Mouse (Mus musculus) midbrain, embryonic 15.5 days (tissue): Measurements from ENCODE around the gene Nme1. TPM values are rescaled to one million over a fixed set of nuclear protein-coding genes. Genes with fewer than 3 reads are reported as not detected.

Experiments
- ATAC-seq: fragments of 200-750 bp; cut with Nextera tagmentation; replicated peaks from 2 replicates; pipeline ENCODE4 v1.8.0; 2017; ENCODE audit warnings: moderate TSS enrichment
- H3K27ac ChIP-seq: fragments of 300-500 bp; sonication (generic); 2 replicates; pipeline ENCODE4 v1.5.1; 2015; ENCODE audit warnings: mild to moderate bottlenecking, inconsistent platforms
- H3K27me3 ChIP-seq: fragments of 300-500 bp; sonication (generic); replicated peaks from 2 replicates; pipeline ENCODE4 v1.6.1; 2015; ENCODE audit warnings: inconsistent platforms
- H3K36me3 ChIP-seq: fragments of 300-500 bp; sonication (generic); replicated peaks from 2 replicates; pipeline ENCODE4 v1.6.1; 2015; ENCODE audit warnings: inconsistent platforms
- H3K4me1 ChIP-seq: fragments of 300-500 bp; sonication (generic); 2 replicates; pipeline ENCODE4 v1.6.1; 2015; ENCODE audit warnings: inconsistent platforms
- H3K4me2 ChIP-seq: fragments of 300-500 bp; sonication (generic); 2 replicates; pipeline ENCODE4 v1.6.1; 2015; ENCODE audit warnings: inconsistent platforms, mild to moderate bottlenecking, moderate library complexity
- H3K4me3 ChIP-seq: fragments of 300-500 bp; sonication (generic); 2 replicates; pipeline ENCODE4 v1.5.1; 2015; ENCODE audit warnings: mild to moderate bottlenecking, inconsistent platforms
- H3K9ac ChIP-seq: fragments of 300-500 bp; sonication (generic); 2 replicates; pipeline ENCODE4 v1.6.1; 2015; ENCODE audit warnings: mild to moderate bottlenecking, inconsistent platforms
- H3K9me3 ChIP-seq: fragments of 300-500 bp; sonication (generic); 2 replicates; pipeline ENCODE4 v1.6.1; 2016; ENCODE audit warnings: inconsistent platforms
- WGBS: fragments of 180-500 bp; shearing (Covaris S2); methylation state at CpG from one replicate; pipeline ENCODE4 v1.1.7; 2015; ENCODE audit warnings: mixed read lengths; 5-methylcytosine and 5-hydroxymethylcytosine counted together
- polyA plus RNA-seq: library from polyadenylated mRNA; unstranded; fragments of >200 nt; fragmentation: Nextera tagmentation; extraction: Ambion mirVana; gene quantifications from 2 replicates; pipeline ENCODE4 v1.2.1, GENCODE M21; 2015

Nme1 gene
- polyA plus RNA-seq, 1 experiment from 2014 or later = 473 TPM

DNA sequence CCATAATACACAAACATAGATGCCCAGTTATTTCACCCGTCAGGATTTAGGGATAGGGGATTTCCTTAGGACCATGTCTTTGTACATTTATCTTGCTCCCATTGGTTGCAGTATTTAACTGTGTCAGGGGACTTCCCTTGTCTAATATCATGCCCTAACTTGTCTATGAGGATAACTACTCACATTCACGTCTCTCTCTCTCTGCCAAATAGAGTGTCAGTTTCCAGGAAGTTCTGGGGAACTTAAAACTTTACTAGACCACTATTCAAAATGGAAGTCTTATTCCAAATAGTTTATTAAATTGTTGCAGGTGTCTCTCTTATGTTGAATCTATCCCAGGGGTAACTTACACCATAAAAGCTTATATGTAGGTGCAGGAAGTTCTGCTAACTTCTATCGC, 56.7 kb downstream of the Nme1 start:
- no peak for ATAC-seq

DNA sequence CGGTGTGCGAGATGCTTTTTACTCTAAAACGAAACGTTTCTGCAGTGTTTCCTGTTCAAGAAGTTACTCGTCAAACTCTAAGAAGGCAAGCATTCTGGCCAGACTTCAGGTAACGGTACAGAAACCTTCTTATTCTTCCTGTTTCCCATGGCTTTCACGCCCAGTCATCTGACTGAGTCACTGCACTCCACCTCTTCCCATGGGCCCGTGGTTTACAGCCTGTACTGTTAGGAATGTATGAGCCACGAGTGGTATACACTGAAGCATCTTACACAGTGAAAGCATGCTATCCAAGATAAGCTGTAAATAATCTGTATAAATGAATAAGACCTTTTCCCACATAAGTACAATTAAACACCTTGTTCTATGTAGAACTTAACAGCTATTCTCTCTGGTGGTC, 59.5 kb downstream of the Nme1 start:
- peaks cover 23% of the 10 kb centered on the region; the same call in 1 of the 2 replicates for H3K36me3 ChIP-seq
- no peak overlapping the region for H3K4me3 ChIP-seq
- H3K27me3 ChIP-seq = no peaks in the 10 kb centered on the region
- no peaks in the 10 kb centered on the region for H3K9me3 ChIP-seq
- no peak overlapping the region for H3K4me2 ChIP-seq
- no peaks in the 10 kb centered on the region for H3K4me1 ChIP-seq
- H3K27ac ChIP-seq = no peak overlapping the region
- no peak for ATAC-seq
- no peak overlapping the region for H3K9ac ChIP-seq
- 95% methylated on average over 9 of the region's 9 CpGs for WGBS

More for the DNA sequence above, 56.7 kb downstream of the Nme1 start:
- peaks cover 34% of the 10 kb centered on the region; the same call in 1 of the 2 replicates for H3K36me3 ChIP-seq
- H3K27ac ChIP-seq = no peak overlapping the region
- no peak overlapping the region for H3K9ac ChIP-seq
- H3K9me3 ChIP-seq = no peaks in the 10 kb centered on the region
- no peak overlapping the region for H3K4me3 ChIP-seq
- H3K4me2 ChIP-seq = no peak overlapping the region
- WGBS = 97% methylated on average over 3 of the region's 3 CpGs
- H3K4me1 ChIP-seq = no peaks in the 10 kb centered on the region
- no peaks in the 10 kb centered on the region for H3K27me3 ChIP-seq

DNA sequence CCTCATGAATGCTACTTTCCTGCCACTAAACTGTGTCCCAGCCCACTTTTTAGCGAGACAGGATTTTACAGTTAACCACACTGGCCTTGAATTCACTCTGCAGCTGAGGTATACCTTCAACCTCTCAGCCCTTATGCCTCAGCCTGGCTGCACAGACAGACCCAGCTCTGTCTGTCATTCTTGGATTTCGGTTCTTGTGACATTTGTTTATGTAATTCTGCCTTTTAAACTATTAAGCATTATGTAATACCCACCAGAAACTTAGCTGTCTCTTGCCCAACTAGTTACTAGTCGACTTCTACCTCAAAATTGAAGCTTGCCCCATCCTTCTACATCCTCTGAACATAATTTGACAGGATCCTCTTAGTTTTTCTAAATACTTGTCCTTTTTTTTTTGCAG, 60.5 kb downstream of the Nme1 start:
- no peak overlapping the region for H3K4me3 ChIP-seq

More for the DNA sequence above, 60.5 kb downstream of the Nme1 start:
- Histone ChIP-seq H3K4me2 (no peak overlapping the region), H3K27ac (no peak overlapping the region), H3K4me1 (no peaks in the 10 kb centered on the region), H3K9ac (no peak overlapping the region), H3K27me3 (no peaks in the 10 kb centered on the region), H3K9me3 (no peaks in the 10 kb centered on the region), H3K36me3 (peaks cover 23% of the 10 kb centered on the region; the same call in 1 of the 2 replicates)
- no peak for ATAC-seq
- WGBS = 91% methylated on average over 3 of the region's 3 CpGs

Other genes starting within 250 kb of the Nme1 start
- 31.1 and 31.6 TPM in 2 replicates for gene Utp18, start 82.8 kb downstream of the Nme1 start, polyA plus RNA-seq
- 25.6 and 28.3 TPM in 2 replicates for gene Mbtd1, start 82.7 kb downstream of the Nme1 start, polyA plus RNA-seq
- 68.6 and 70.3 TPM in 2 replicates for gene Nme2, start 12.3 kb downstream of the Nme1 start, polyA plus RNA-seq
- gene Gm20390, start 228 bp downstream of the Nme1 start, polyA plus RNA-seq = 299 and 314 TPM in 2 replicates
- 85.5 and 88.9 TPM in 2 replicates for gene Spag9, start 27.6 kb upstream of the Nme1 start, polyA plus RNA-seq
- 27.3 and 31.2 TPM in 2 replicates for gene Tob1, start 242.9 kb upstream of the Nme1 start, polyA plus RNA-seq